Mouse (Mus musculus) urinary bladder, adult 2 months (tissue): Measurements from ENCODE around the gene Gm9918. TPM values are rescaled to one million over a fixed set of nuclear protein-coding genes. Genes with fewer than 3 reads are reported as not detected.

Experiments
- polyA plus RNA-seq: library from polyadenylated mRNA; depleted of rRNA; stranded (reverse); fragments of >200 nt; gene quantifications from 2 replicates; pipeline ENCODE4 v1.2.3, GENCODE M21; 2012; rRNA removed

The Gm9918 gene
- polyA plus RNA-seq, 1 experiment: 0.56 TPM

Other genes with a start within 250 kb of the Gm9918 start
- gene Krt18, start 242.4 kb upstream of the Gm9918 start, polyA plus RNA-seq: 642 and 655 TPM in 2 replicates
- 121 and 170 TPM in 2 replicates for gene Eif4b, start 196.8 kb upstream of the Gm9918 start, polyA plus RNA-seq
- 69.2 and 107 TPM in 2 replicates for gene Tns2, start 170.2 kb upstream of the Gm9918 start, polyA plus RNA-seq
- 43.7 and 50.0 TPM in 2 replicates for gene Spryd3, start 134.3 kb upstream of the Gm9918 start, polyA plus RNA-seq
- gene Igfbp6, start 126.2 kb upstream of the Gm9918 start, polyA plus RNA-seq: 260 TPM in 2 replicates
- 0.59 and 0.89 TPM in 2 replicates for gene Soat2, start 120.0 kb upstream of the Gm9918 start, polyA plus RNA-seq
- 62.9 and 67.8 TPM in 2 replicates for gene Zfp740, start 67.3 kb upstream of the Gm9918 start, polyA plus RNA-seq
- 92.4 and 102 TPM in 2 replicates for gene Csad, start 65.8 kb upstream of the Gm9918 start, polyA plus RNA-seq
- gene Itgb7, start 38.6 kb upstream of the Gm9918 start, polyA plus RNA-seq: 7.0 and 13.2 TPM in 2 replicates
- gene Rarg, start 13.0 kb upstream of the Gm9918 start, polyA plus RNA-seq: 72.2 and 76.7 TPM in 2 replicates
- 62.6 and 64.4 TPM in 2 replicates for gene Mfsd5, start 8.9 kb downstream of the Gm9918 start, polyA plus RNA-seq
- 1.7 and 1.9 TPM in 2 replicates for gene Espl1, start 25.7 kb downstream of the Gm9918 start, polyA plus RNA-seq
- 396 and 519 TPM in 2 replicates for gene Pfdn5, start 55.6 kb downstream of the Gm9918 start, polyA plus RNA-seq
- gene Myg1, start 61.1 kb downstream of the Gm9918 start, polyA plus RNA-seq: 54.1 and 59.1 TPM in 2 replicates
- gene Aaas, start 80.2 kb downstream of the Gm9918 start, polyA plus RNA-seq: 19.1 and 21.4 TPM in 2 replicates
- 0.15 and 0.21 TPM in 2 replicates for gene Sp7, start 96.6 kb downstream of the Gm9918 start, polyA plus RNA-seq
- 19.1 and 24.2 TPM in 2 replicates for gene Sp1, start 135.6 kb downstream of the Gm9918 start, polyA plus RNA-seq
- 0.53 and 0.62 TPM in 2 replicates for gene Amhr2, start 174.8 kb downstream of the Gm9918 start, polyA plus RNA-seq
- 145 and 166 TPM in 2 replicates for gene Prr13, start 188.5 kb downstream of the Gm9918 start, polyA plus RNA-seq
- 328 and 432 TPM in 2 replicates for gene Pcbp2, start 200.0 kb downstream of the Gm9918 start, polyA plus RNA-seq
- gene Gm10337, start 233.2 kb downstream of the Gm9918 start, polyA plus RNA-seq: not detected in 2 replicates
- gene Map3k12, start 246.5 kb downstream of the Gm9918 start, polyA plus RNA-seq: 13.1 and 13.7 TPM in 2 replicates
- 55.0 and 72.5 TPM in 2 replicates for gene Tarbp2, start 247.6 kb downstream of the Gm9918 start, polyA plus RNA-seq